In the genomic region with DNA sequence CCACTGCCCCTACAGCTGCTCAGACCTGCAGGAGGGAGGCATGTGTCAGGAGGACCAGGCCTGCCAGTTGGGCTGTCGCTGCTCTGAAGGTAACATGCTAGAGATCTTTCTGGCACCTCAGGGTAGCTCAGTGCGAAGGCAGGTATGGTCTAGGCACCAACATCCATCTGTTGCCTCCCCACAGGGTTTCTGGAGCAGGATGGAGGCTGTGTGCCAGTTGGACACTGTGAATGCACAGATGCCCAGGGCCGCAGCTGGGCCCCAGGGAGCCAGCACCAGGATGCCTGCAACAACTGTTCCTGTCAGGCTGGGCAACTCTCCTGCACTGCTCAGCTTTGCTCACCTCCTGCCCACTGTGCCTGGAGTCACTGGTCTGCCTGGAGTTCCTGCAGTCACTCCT, we compare ENCODE assay signal across 20 mouse cellular contexts. TPM values are rescaled to one million over a fixed set of nuclear protein-coding genes. Genes with fewer than 3 reads are reported as not detected.
DNase-seq lines count a peak whose midpoint lies in the region; ATAC-seq lines count a peak whose summit lies in the region.
"Had no signal": no experiment of that assay in that cellular context is flagged by ENCODE, and none has a peak within 500 bp of the region (broad histone marks: within the 10 kb centered on the region; RNA-seq: fewer than 3 reads in every experiment).

No protein-coding gene starts in this region.

- intact Hi-C loops in gastrocnemius, postnatal 14 days (cut with DNase I; ENCODE audit: low total_unique reads), result loop anchor here (10.0 kb wide), 1 partner anchor 315 kb away; no protein-coding TSS in a partner anchor

- no peak overlapping the region for H3K4me3 ChIP-seq in kidney, embryonic 15.5 days (replicated peaks)
- H3K4me3 ChIP-seq: hindbrain, embryonic 15.5 days; liver, embryonic 13.5 days; neural tube, embryonic 15.5 days; stomach, embryonic 15.5 days had no signal

- 0 out of 2 replicates have a peak, but pooled peaks cover 7% of the 10 kb centered on the region for H3K27me3 ChIP-seq in kidney, embryonic 15.5 days
- H3K27me3 ChIP-seq: hindbrain, embryonic 15.5 days; liver, embryonic 13.5 days; neural tube, embryonic 15.5 days; stomach, embryonic 15.5 days had no signal

- DNase-seq in adrenal gland, postnatal 10 days, result peak; percentile 42
- DNase-seq in adrenal gland, adult (ENCODE audit: inconsistent age in 2 of 2, low spot score in 1 of 2), result no peak
- peak; percentile 53 for DNase-seq in gastrocnemius, postnatal 14 days
- no peak for DNase-seq in gastrocnemius, postnatal 25 days
- DNase-seq in MN1 (ENCODE audit: low spot score), result peak; percentile 27
- peak; percentile 53 for DNase-seq in cerebellum, adult 9-10 months
- DNase-seq in lung, postnatal 36 days, result no peak
- DNase-seq: heart, adult 11 months; kidney, adult 8-10 months; layer of hippocampus, postnatal 36 days; liver, embryonic 13.5 days; lung, postnatal 10 days; retina, postnatal 1 day; thymus, postnatal 25 days had no signal

- H3K27ac ChIP-seq in kidney, embryonic 15.5 days, result no peak overlapping the region
- H3K27ac ChIP-seq: hindbrain, embryonic 15.5 days; liver, embryonic 13.5 days; neural tube, embryonic 15.5 days; stomach, embryonic 15.5 days had no signal

- no peak overlapping the region for H3K4me2 ChIP-seq in kidney, embryonic 15.5 days
- H3K4me2 ChIP-seq: hindbrain, embryonic 15.5 days; liver, embryonic 13.5 days; neural tube, embryonic 15.5 days; stomach, embryonic 15.5 days had no signal

- ATAC-seq in kidney, embryonic 15.5 days (replicated peaks; ENCODE audit: low FRiP score), result no peak
- ATAC-seq: activated CD4-positive, CD25-positive, alpha-beta regulatory T cell, adult 4 months had no signal

- H3K4me1 ChIP-seq in kidney, embryonic 15.5 days, result peaks cover 19% of the 10 kb centered on the region

- no peaks in the 10 kb centered on the region for H3K36me3 ChIP-seq in kidney, embryonic 15.5 days
- H3K36me3 ChIP-seq: hindbrain, embryonic 15.5 days; liver, embryonic 13.5 days; neural tube, embryonic 15.5 days; stomach, embryonic 15.5 days had no signal

- H3K9me3 ChIP-seq in kidney, embryonic 15.5 days (replicated peaks), result no peaks in the 10 kb centered on the region
- H3K9me3 ChIP-seq: hindbrain, embryonic 15.5 days; liver, embryonic 13.5 days; neural tube, embryonic 15.5 days; stomach, embryonic 15.5 days had no signal

- no peak overlapping the region for H3K9ac ChIP-seq in kidney, embryonic 15.5 days
- H3K9ac ChIP-seq: hindbrain, embryonic 15.5 days; liver, embryonic 13.5 days; neural tube, embryonic 15.5 days; stomach, embryonic 15.5 days had no signal

- WGBS in kidney, embryonic 15.5 days, result 95% methylated on average over 3 of the region's 3 CpGs

RNA-seq across cellular contexts. Expression of gene Sspo, which starts 41.7 kb away (rescaled TPM):
- 1 to 10 TPM; 1.5 to 2.9 TPM for total RNA-seq in adrenal gland, postnatal 10 days (2021)
- 1 to 10 TPM in 1 of 2 experiments, under 1 TPM in 1; 0.16 to 1.1 TPM for total RNA-seq in gastrocnemius, postnatal 14 days (2021)
- total RNA-seq in gastrocnemius, postnatal 25 days (2021), result under 1 TPM; 0.24 to 0.38 TPM
- 0.22 and 0.86 TPM in 2 replicates for polyA plus RNA-seq in kidney, embryonic 15.5 days (2015; fragmentation: Nextera tagmentation; extraction: Ambion mirVana)

RNA-seq across cellular contexts. Expression of gene Zfp467, which starts 44.1 kb away (rescaled TPM):
- total RNA-seq in adrenal gland, postnatal 10 days (2021), result 10 to 100 TPM; 33.2 to 50.2 TPM
- total RNA-seq in gastrocnemius, postnatal 14 days (2021), result 10 to 100 TPM; 15.9 to 16.5 TPM
- 10 to 100 TPM; 22.4 to 34.1 TPM for total RNA-seq in gastrocnemius, postnatal 25 days (2021)
- 27.2 and 29.6 TPM in 2 replicates for polyA plus RNA-seq in kidney, embryonic 15.5 days (2015; fragmentation: Nextera tagmentation; extraction: Ambion mirVana)

RNA-seq across cellular contexts. Expression of gene Atp6v0e2, which starts 47.7 kb away (rescaled TPM):
- total RNA-seq in adrenal gland, postnatal 10 days (2021), result 10 to 100 TPM; 35.9 to 42.8 TPM
- total RNA-seq in gastrocnemius, postnatal 14 days (2021), result 10 to 100 TPM; 48.6 to 48.9 TPM
- total RNA-seq in gastrocnemius, postnatal 25 days (2021), result 10 to 100 TPM; 43.0 to 45.0 TPM
- 28.0 and 29.6 TPM in 2 replicates for polyA plus RNA-seq in kidney, embryonic 15.5 days (2015; fragmentation: Nextera tagmentation; extraction: Ambion mirVana)
- total RNA-seq: CH12.LX had no signal
- polyA plus RNA-seq: activated CD4-positive, CD25-positive, alpha-beta regulatory T cell, adult 4 months had no signal

Comparison
In these comparisons a context has a peak if more than half of its experiments do, and no peak if none do; other contexts are left out.
1. DNase-seq: peak in adrenal gland, postnatal 10 days (single experiment), gastrocnemius, postnatal 14 days (single experiment), MN1 (single experiment) and cerebellum, adult 9-10 months (single experiment); none in adrenal gland, adult (0 of 2), gastrocnemius, postnatal 25 days (single experiment) and lung, postnatal 36 days (single experiment).